Mouse (Mus musculus) MEL (cell line): ENCODE results near the gene Mthfs. TPM values are rescaled to one million over a fixed set of nuclear protein-coding genes. Genes with fewer than 3 reads are reported as not detected.

ENCODE experiments used
- DNase-seq: peaks from one replicate; pipeline ENCODE4 v3.0.0; 2011; ENCODE audit warnings: low read depth, low spot score
- H3K27ac ChIP-seq: 2 replicates; pipeline ENCODE4 v1.5.1; 2012; ENCODE audit warnings: low read depth, mild to moderate bottlenecking, control low read depth, low read length, moderate library complexity; ENCODE audit not compliant: control insufficient read depth
- H3K27me3 ChIP-seq, 2 experiments: fragments of 150-350 bp in 1 of 2; sonication (generic) in 1 of 2; 2 replicates each; pipeline ENCODE4 v1.6.1; 2012; ENCODE audit warnings: low read length in 2 of 2, mild to moderate bottlenecking in 2 of 2, improper control_type of control experiment in 1 of 2, moderate library complexity in 1 of 2; ENCODE audit not compliant: insufficient read depth in 2 of 2, control insufficient read depth in 1 of 2
- H3K36me3 ChIP-seq, 2 experiments: 2 replicates each; pipeline ENCODE4 v1.6.1; 2012 to 2014; ENCODE audit warnings: low read length in 2 of 2, improper control_type of control experiment in 1 of 2, inconsistent platforms in 1 of 2, mild to moderate bottlenecking in 1 of 2; ENCODE audit not compliant: insufficient read depth in 2 of 2, control insufficient read depth in 1 of 2
- H3K4me1 ChIP-seq, 2 experiments: fragments of 150-350 bp in 1 of 2; sonication (generic) in 1 of 2; 2 replicates each; pipeline ENCODE4 v1.6.1; 2012; ENCODE audit warnings: low read length in 2 of 2, improper control_type of control experiment in 1 of 2, mild to moderate bottlenecking in 1 of 2; ENCODE audit not compliant: insufficient read depth in 2 of 2, control insufficient read depth in 1 of 2
- H3K4me3 ChIP-seq, 2 experiments: fragments of 150-350 bp in 1 of 2; sonication (generic) in 1 of 2; 2 replicates each; pipeline ENCODE4 v1.5.1; 2012; ENCODE audit warnings: low read depth in 2 of 2, low read length in 2 of 2, mild to moderate bottlenecking in 2 of 2, moderate library complexity in 2 of 2, control low read depth in 1 of 2, improper control_type of control experiment in 1 of 2; ENCODE audit not compliant: control insufficient read depth in 1 of 2, insufficient read depth in 1 of 2
- H3K79me2 ChIP-seq: 2 replicates; pipeline ENCODE4 v1.6.1; 2012; ENCODE audit warnings: mild to moderate bottlenecking, low read length, moderate library complexity; ENCODE audit not compliant: control insufficient read depth, poor library complexity, insufficient read depth
- H3K9ac ChIP-seq: 2 replicates; pipeline ENCODE4 v1.6.1; 2012; ENCODE audit warnings: low read depth, mild to moderate bottlenecking, control low read depth, low read length, moderate library complexity; ENCODE audit not compliant: control insufficient read depth, poor library complexity, severe bottlenecking
- H3K9me3 ChIP-seq: fragments of 150-350 bp; sonication (generic); replicated peaks from 2 replicates; pipeline ENCODE4 v1.6.1; 2012; ENCODE audit warnings: mild to moderate bottlenecking, low read length, improper control_type of control experiment, moderate library complexity; ENCODE audit not compliant: insufficient read depth
- BHLHE40 ChIP-seq: IDR thresholded peaks from 2 replicates; pipeline ENCODE4 v1.6.1; 2012; ENCODE audit warnings: low read depth, mild to moderate bottlenecking, inconsistent platforms, low read length, improper control_type of control experiment, borderline replicate concordance
- CHD1 ChIP-seq: IDR thresholded peaks from 2 replicates; pipeline ENCODE4 v1.6.1; 2012; ENCODE audit warnings: low read depth, mild to moderate bottlenecking, inconsistent platforms, low read length, improper control_type of control experiment
- CTCF ChIP-seq, 3 experiments: IDR thresholded peaks in 2 of 3; conservative IDR thresholded peaks in 1 of 3; 2 replicates each; pipeline ENCODE4 v1.5.1; 2011 to 2012; ENCODE audit warnings: low read length in 3 of 3, low read depth in 2 of 3, mild to moderate bottlenecking in 2 of 3, improper control_type of control experiment in 1 of 3, inconsistent platforms in 1 of 3, mixed read lengths in 1 of 3, moderate library complexity in 1 of 3; ENCODE audit not compliant: control insufficient read depth in 1 of 3, insufficient read depth in 1 of 3, poor library complexity in 1 of 3, severe bottlenecking in 1 of 3
- E2F4 ChIP-seq: IDR thresholded peaks from 2 replicates; pipeline ENCODE4 v1.6.1; 2011; ENCODE audit warnings: low read depth, low read length, improper control_type of control experiment, borderline replicate concordance
- ELF1 ChIP-seq: IDR thresholded peaks from 2 replicates; pipeline ENCODE4 v1.6.1; 2014; ENCODE audit warnings: low read depth, mild to moderate bottlenecking, inconsistent platforms, low read length, improper control_type of control experiment, moderate library complexity
- ETS1 ChIP-seq: IDR thresholded peaks from 2 replicates; pipeline ENCODE4 v1.6.1; 2012; ENCODE audit warnings: low read depth, mild to moderate bottlenecking, inconsistent platforms, low read length, improper control_type of control experiment, moderate library complexity
- GATA1 ChIP-seq: IDR thresholded peaks from 2 replicates; pipeline ENCODE4 v1.6.1; 2011; ENCODE audit warnings: low read depth, low read length, improper control_type of control experiment
- JUND ChIP-seq: IDR thresholded peaks from 2 replicates; pipeline ENCODE4 v1.6.1; 2011; ENCODE audit warnings: low read depth, mild to moderate bottlenecking, improper control_type of control experiment, low read length
- KAT2A ChIP-seq: conservative IDR thresholded peaks from 2 replicates; pipeline ENCODE4 v1.6.1; 2012; ENCODE audit warnings: low read depth, low read length, improper control_type of control experiment, inconsistent platforms
- MAFK ChIP-seq: IDR thresholded peaks from 2 replicates; pipeline ENCODE4 v1.6.1; 2011; ENCODE audit warnings: low read depth, mild to moderate bottlenecking, low read length, improper control_type of control experiment, borderline replicate concordance
- MAX ChIP-seq: IDR thresholded peaks from 2 replicates; pipeline ENCODE4 v1.6.1; 2011; ENCODE audit warnings: low read length, improper control_type of control experiment
- MAZ ChIP-seq: IDR thresholded peaks from 2 replicates; pipeline ENCODE4 v1.6.1; 2012; ENCODE audit warnings: low read depth, mild to moderate bottlenecking, inconsistent platforms, low read length, improper control_type of control experiment
- MXI1 ChIP-seq: IDR thresholded peaks from 2 replicates; pipeline ENCODE4 v1.6.1; 2011; ENCODE audit warnings: mild to moderate bottlenecking, low read depth, low read length, improper control_type of control experiment
- POLR2A ChIP-seq, 2 experiments: IDR thresholded peaks; 2 replicates each; pipeline ENCODE4 v1.6.1; 2011 to 2012; ENCODE audit warnings: low read length in 2 of 2, mild to moderate bottlenecking in 2 of 2, control low read depth in 1 of 2, improper control_type of control experiment in 1 of 2, low read depth in 1 of 2, moderate library complexity in 1 of 2; ENCODE audit not compliant: control insufficient read depth in 1 of 2, insufficient read depth in 1 of 2, poor library complexity in 1 of 2
- RAD21 ChIP-seq: IDR thresholded peaks from 2 replicates; pipeline ENCODE4 v1.6.1; 2011; ENCODE audit warnings: mild to moderate bottlenecking, low read depth, low read length, improper control_type of control experiment
- RCOR1 ChIP-seq: IDR thresholded peaks from 2 replicates; pipeline ENCODE4 v1.6.1; 2012; ENCODE audit warnings: low read depth, mild to moderate bottlenecking, inconsistent platforms, low read length, improper control_type of control experiment
- SMC3 ChIP-seq: IDR thresholded peaks from 2 replicates; pipeline ENCODE4 v1.6.1; 2011; ENCODE audit warnings: low read depth, low read length, improper control_type of control experiment
- TBP ChIP-seq: IDR thresholded peaks from 2 replicates; pipeline ENCODE4 v1.8.0; 2011; ENCODE audit warnings: low read depth, low read length, improper control_type of control experiment
- UBTF ChIP-seq: IDR thresholded peaks from 2 replicates; pipeline ENCODE4 v1.6.1; 2012; ENCODE audit warnings: low read depth, mild to moderate bottlenecking, inconsistent platforms, low read length, improper control_type of control experiment, moderate library complexity, borderline replicate concordance; ENCODE audit not compliant: insufficient read depth
- USF1 ChIP-seq: IDR thresholded peaks from 2 replicates; pipeline ENCODE4 v1.6.1; 2014; ENCODE audit warnings: low read depth, mild to moderate bottlenecking, inconsistent platforms, low read length, improper control_type of control experiment, moderate library complexity
- ZC3H11A ChIP-seq: IDR thresholded peaks from 2 replicates; pipeline ENCODE4 v1.6.1; 2012; ENCODE audit warnings: low read depth, mild to moderate bottlenecking, inconsistent platforms, low read length, improper control_type of control experiment
- ZKSCAN1 ChIP-seq: IDR thresholded peaks from 2 replicates; pipeline ENCODE4 v1.6.1; 2012; ENCODE audit warnings: low read depth, mild to moderate bottlenecking, inconsistent platforms, low read length, improper control_type of control experiment, moderate library complexity
- ZMIZ1 ChIP-seq: IDR thresholded peaks from 2 replicates; pipeline ENCODE4 v1.6.1; 2012; ENCODE audit warnings: low read depth, mild to moderate bottlenecking, inconsistent platforms, low read length, improper control_type of control experiment, moderate library complexity
- polyA plus RNA-seq, 2 experiments: library from polyadenylated mRNA; stranded (reverse) in 1 of 2; unstranded in 1 of 2; fragments of >175 nt in 1 of 2; fragments of >200 nt in 1 of 2; gene quantifications; 2 replicates each; pipeline versions ENCODE4 v1.2.1 to v1.2.4; 2012; ENCODE audit warnings: low replicate concordance in 2 of 2, low read depth in 1 of 2; ENCODE audit not compliant: insufficient read length in 2 of 2, insufficient read depth in 1 of 2, missing spikeins in 1 of 2
- total RNA-seq: library from RNA; depleted of rRNA; stranded (reverse); fragments of 300-350 nt; gene quantifications from 2 replicates; pipeline ENCODE4 v1.2.3, GENCODE M21; 2012

Gene Mthfs
- total and polyA plus RNA-seq, 3 experiments = 1.2 to 10.7 TPM; not detected in 1

DNA sequence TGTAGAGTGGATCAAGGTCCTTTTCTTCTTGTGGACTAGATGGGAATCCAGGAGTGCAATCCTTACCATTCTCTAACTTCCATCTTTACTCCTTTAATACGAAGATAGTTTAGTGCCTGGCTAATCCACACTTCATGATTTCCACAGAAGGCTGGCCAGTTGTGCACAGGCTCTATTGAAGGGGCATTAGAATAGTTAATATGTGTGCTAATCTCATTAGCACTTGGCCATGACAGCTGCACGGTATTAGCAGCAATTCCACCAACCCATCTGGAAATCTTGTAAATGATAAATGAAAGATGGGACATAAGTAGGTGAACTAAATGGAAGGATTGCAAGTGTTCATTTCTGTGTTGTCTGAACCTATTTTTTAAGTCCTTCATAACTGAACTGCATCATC is 77.6 kb downstream of the Mthfs start:
- Histone ChIP-seq H3K27ac (no peak overlapping the region), H3K27me3 (no peaks in the 10 kb centered on the region), H3K9me3 (no peaks in the 10 kb centered on the region), H3K79me2 (no peaks in the 10 kb centered on the region), H3K4me3 (no peak overlapping the region), H3K9ac (no peak overlapping the region), H3K36me3 (no peaks in the 10 kb centered on the region), H3K4me1 (no peaks in the 10 kb centered on the region)
- DNase-seq = no peak
- no peak for TF ChIP-seq JUND
- TF ChIP-seq RCOR1 = no peak
- TF ChIP-seq GATA1 = no peak
- TF ChIP-seq CHD1 = no peak
- no peak for TF ChIP-seq KAT2A
- no peak for TF ChIP-seq RAD21
- TF ChIP-seq UBTF = no peak
- no peak for TF ChIP-seq MAZ
- TF ChIP-seq TBP = no peak
- no peak for TF ChIP-seq ZMIZ1
- no peak for TF ChIP-seq ETS1
- TF ChIP-seq MAFK = no peak
- no peak for TF ChIP-seq BHLHE40
- TF ChIP-seq ZC3H11A = no peak
- TF ChIP-seq ZKSCAN1 = no peak
- no peak for TF ChIP-seq SMC3
- no peak for TF ChIP-seq CTCF (IDR thresholded peaks at IDR 0.05 in 2 of 3, conservative IDR thresholded peaks at IDR 0.05 in 1 of 3; ENCODE audit: control insufficient read depth in 1 of 3, insufficient read depth in 1 of 3, low read depth in 2 of 3, low read length in 3 of 3, poor library complexity in 1 of 3, severe bottlenecking in 1 of 3)
- TF ChIP-seq MXI1 = no peak
- TF ChIP-seq POLR2A (IDR thresholded peaks at IDR 0.05; ENCODE audit: control insufficient read depth in 1 of 2, insufficient read depth in 1 of 2, low read depth in 1 of 2, low read length in 2 of 2, poor library complexity in 1 of 2) = no peak

DNA sequence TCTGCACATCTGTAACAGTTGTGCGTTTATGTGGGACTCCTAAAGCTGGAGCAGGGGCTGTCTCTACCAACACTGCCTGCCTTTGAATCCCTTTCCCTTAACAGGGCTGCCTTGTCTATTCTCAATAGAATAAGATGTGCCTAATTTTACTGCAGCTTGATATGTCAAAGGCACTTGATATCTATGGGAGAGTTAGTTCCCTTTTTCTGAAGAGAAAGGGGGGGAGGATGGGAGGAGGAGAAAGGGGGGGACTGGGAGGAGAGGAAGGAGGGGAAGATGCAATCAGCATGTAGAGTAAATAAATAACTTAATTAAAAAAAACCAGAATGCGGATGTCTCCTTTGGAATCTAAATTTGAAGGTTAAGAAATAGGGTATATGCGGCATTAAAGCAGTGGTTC is 82.9 kb downstream of the Mthfs start:
- peak; percentile 26 for DNase-seq
- no peak overlapping the region for H3K27ac ChIP-seq
- H3K9ac ChIP-seq = no peak overlapping the region
- no peak for TF ChIP-seq TBP
- TF ChIP-seq ELF1 = no peak
- no peak for TF ChIP-seq BHLHE40
- TF ChIP-seq E2F4 = no peak
- TF ChIP-seq KAT2A = no peak
- TF ChIP-seq ZC3H11A = no peak
- no peak for TF ChIP-seq SMC3
- no peak for TF ChIP-seq MAX
- no peak for TF ChIP-seq USF1
- H3K4me1 ChIP-seq = no peaks in the 10 kb centered on the region
- no peaks in the 10 kb centered on the region for H3K9me3 ChIP-seq
- no peaks in the 10 kb centered on the region for H3K79me2 ChIP-seq
- H3K36me3 ChIP-seq = no peaks in the 10 kb centered on the region
- H3K4me3 ChIP-seq = no peak overlapping the region
- H3K27me3 ChIP-seq = no peaks in the 10 kb centered on the region
